Mouse (Mus musculus) stomach, postnatal 0 days (tissue): Measurements from ENCODE around the gene Cpsf7.

Experiments used
- CTCF ChIP-seq: IDR thresholded peaks from 2 replicates; pipeline ENCODE4 v1.5.1; 2016; ENCODE audit warnings: antibody characterized with exemption, low read depth, mild to moderate bottlenecking, moderate library complexity
- EP300 ChIP-seq: optimal IDR thresholded peaks from 2 replicates; pipeline ENCODE3; 2016; ENCODE audit warnings: antibody characterized with exemption

- TF ChIP-seq EP300 (no peak), CTCF (no peak)
Observed at GRCm38 (mm10) chr19:10564278-10564677, 39.2 kb downstream of the Cpsf7 start.
